Comparison of ENCODE assay signal across 9 mouse cellular contexts in genomic region chr11:65197280-65197679, GRCm38 (mm10). TPM values are rescaled to one million over a fixed set of nuclear protein-coding genes. Genes with fewer than 3 reads are reported as not detected.
DNase-seq lines count a peak whose midpoint lies in the region; ATAC-seq and TF ChIP-seq lines count a peak whose summit lies in the region.
"Had no signal": no experiment of that assay in that cellular context is flagged by ENCODE, and none has a peak within 500 bp of the region (broad histone marks: within the 10 kb centered on the region; RNA-seq: fewer than 3 reads in every experiment).

No protein-coding gene starts in this region.

- no peaks in the 10 kb centered on the region for H3K9me3 ChIP-seq in forebrain, postnatal 0 days (ENCODE audit: low read length)

- TF ChIP-seq CTCF in forebrain, postnatal 0 days (IDR thresholded peaks at IDR 0.05; ENCODE audit: low read depth): peak; percentile 95

- no peaks in the 10 kb centered on the region for H3K27me3 ChIP-seq in forebrain, postnatal 0 days (ENCODE audit: insufficient read depth, low read length)

- H3K36me3 ChIP-seq in forebrain, postnatal 0 days (ENCODE audit: insufficient read depth): no peaks in the 10 kb centered on the region

- H3K4me1 ChIP-seq in forebrain, postnatal 0 days (ENCODE audit: insufficient read depth): no peaks in the 10 kb centered on the region

- H3K9ac ChIP-seq in forebrain, postnatal 0 days: no peak overlapping the region

- ATAC-seq in cerebellum, adult (ENCODE audit: insufficient number of reproducible peaks, low FRiP score, low TSS enrichment): peak; percentile 45; the same call in 1 of the 2 replicates
- ATAC-seq in forebrain, postnatal 0 days: peak; percentile 56; the same call in 1 of the 2 replicates

- no peak overlapping the region for H3K4me2 ChIP-seq in forebrain, postnatal 0 days (ENCODE audit: low read depth)

- 5% methylated on average over 3 of the region's 3 CpGs for WGBS in forebrain, postnatal 0 days

- H3K4me3 ChIP-seq in forebrain, postnatal 0 days (ENCODE audit: low read depth, low read length): no peak overlapping the region

- intact Hi-C loops in left cerebral cortex, postnatal 4 days (cut with DNase I): loop anchor here (5.0 kb wide), 2 partner anchors 60 to 480 kb away; no protein-coding TSS in a partner anchor

- DNase-seq in urinary bladder, adult 18-20 months (ENCODE audit: low spot score in 2 of 2): peak; percentile 37 to 39
- no peak for DNase-seq in urinary bladder, postnatal 10 days (ENCODE audit: low spot score)
- DNase-seq in forebrain, postnatal 0 days: peak; percentile 86
- DNase-seq in induced T-regulatory cell, adult 2 months (ENCODE audit: low read depth): peak; percentile 39
- DNase-seq in left cerebral cortex, postnatal 4 days: peak; percentile 74
- peak; percentile 19 for DNase-seq in ovary, adult 18-20 months (ENCODE audit: low spot score)
- DNase-seq in yolk sac, embryonic 10.5 days (ENCODE audit: low spot score): peak; percentile 24

- no peak overlapping the region for H3K27ac ChIP-seq in forebrain, postnatal 0 days (ENCODE audit: low read depth, low read length)

RNA-seq across cellular contexts. Expression of gene Arhgap44, which starts 34.5 kb away (rescaled TPM):
- 27.4 and 29.6 TPM in 2 replicates for total RNA-seq in forebrain, postnatal 0 days (2014; rRNA removed)
- 13.6 and 17.4 TPM in 2 replicates for polyA plus RNA-seq in forebrain, postnatal 0 days (2015; fragmentation: Nextera tagmentation; extraction: Ambion mirVana)
- total RNA-seq in left cerebral cortex, postnatal 4 days (2021): 10 to 100 TPM; 64.0 to 68.3 TPM

RNA-seq across cellular contexts. Expression of gene 1700086D15Rik, which starts 37.6 kb away (rescaled TPM):
- total RNA-seq in forebrain, postnatal 0 days (2014; rRNA removed): 0.71 and 1.5 TPM in 2 replicates
- 0.21 and 0.33 TPM in 2 replicates for polyA plus RNA-seq in forebrain, postnatal 0 days (2015; fragmentation: Nextera tagmentation; extraction: Ambion mirVana)
- 1 to 10 TPM; 4.5 to 5.4 TPM for total RNA-seq in left cerebral cortex, postnatal 4 days (2021)
- polyA plus RNA-seq: gonadal fat pad, adult 2 months had no signal
